Mouse (Mus musculus): ENCODE data around the gene Strip2. TPM values are rescaled to one million over a fixed set of nuclear protein-coding genes. Genes with fewer than 3 reads are reported as not detected.
A peak's percentile ranks its signal among the peaks of the same experiment; 100 is the strongest.

The Strip2 gene
- 10 to 100 TPM; 20.9 to 22.1 TPM for total RNA-seq (2021)

GRCm38 (mm10) chr6:29916530-29917382 is at the start of gene Strip2:
TSS of gene Strip2 (plus strand) at chr6:29917012.
- peak; percentile 78 to 90 for DNase-seq (ENCODE audit: extremely low spot score in 1 of 2, low spot score in 1 of 2)

GRCm38 (mm10) chr6:29868341-29868895 is 48.4 kb upstream of the Strip2 start:
- DNase-seq (ENCODE audit: extremely low spot score in 1 of 2, low spot score in 1 of 2) = no peak

GRCm38 (mm10) chr6:29873654-29874053 is 43.2 kb upstream of the Strip2 start:
- no peak for DNase-seq (ENCODE audit: extremely low spot score in 1 of 2, low spot score in 1 of 2)

- DNase-seq (ENCODE audit: extremely low spot score in 1 of 2, low spot score in 1 of 2) = no peak
These were observed 41.2 kb upstream of the Strip2 start for GRCm38 (mm10) chr6:29875576-29875975.

- DNase-seq (ENCODE audit: extremely low spot score in 1 of 2, low spot score in 1 of 2) = no peak
These were observed 40.0 kb upstream of the Strip2 start for GRCm38 (mm10) chr6:29876782-29877181.

GRCm38 (mm10) chr6:29879579-29879978 is 37.2 kb upstream of the Strip2 start:
- no peak for DNase-seq (ENCODE audit: extremely low spot score in 1 of 2, low spot score in 1 of 2)

GRCm38 (mm10) chr6:29880796-29881195 is 36.0 kb upstream of the Strip2 start:
- no peak for DNase-seq (ENCODE audit: extremely low spot score in 1 of 2, low spot score in 1 of 2)

GRCm38 (mm10) chr6:29881936-29882335 is 34.9 kb upstream of the Strip2 start:
- no peak for DNase-seq (ENCODE audit: extremely low spot score in 1 of 2, low spot score in 1 of 2)

GRCm38 (mm10) chr6:29882870-29883269 is 33.9 kb upstream of the Strip2 start:
- no peak for DNase-seq (ENCODE audit: extremely low spot score in 1 of 2, low spot score in 1 of 2)

- peak; percentile 16 to 22 for DNase-seq (ENCODE audit: extremely low spot score in 1 of 2, low spot score in 1 of 2)
These were observed 25.7 kb upstream of the Strip2 start for GRCm38 (mm10) chr6:29891151-29891550.

- no peak for DNase-seq (ENCODE audit: extremely low spot score in 1 of 2, low spot score in 1 of 2)
These were observed 19.8 kb upstream of the Strip2 start for GRCm38 (mm10) chr6:29896976-29897375.

GRCm38 (mm10) chr6:29901450-29901849 is 15.4 kb upstream of the Strip2 start:
- no peak for DNase-seq (ENCODE audit: extremely low spot score in 1 of 2, low spot score in 1 of 2)

GRCm38 (mm10) chr6:29902256-29902655 is 14.6 kb upstream of the Strip2 start:
- no peak for DNase-seq (ENCODE audit: extremely low spot score in 1 of 2, low spot score in 1 of 2)

- no peak for DNase-seq (ENCODE audit: extremely low spot score in 1 of 2, low spot score in 1 of 2)
These were observed 13.4 kb upstream of the Strip2 start for GRCm38 (mm10) chr6:29903343-29903914.

- no peak for DNase-seq (ENCODE audit: extremely low spot score in 1 of 2, low spot score in 1 of 2)
These were observed 12.5 kb upstream of the Strip2 start for GRCm38 (mm10) chr6:29904281-29904680.

- DNase-seq (ENCODE audit: extremely low spot score in 1 of 2, low spot score in 1 of 2) = no peak
These were observed 6.2 kb upstream of the Strip2 start for GRCm38 (mm10) chr6:29910631-29911030.

- no peak for DNase-seq (ENCODE audit: extremely low spot score in 1 of 2, low spot score in 1 of 2)
These were observed 3.1 kb upstream of the Strip2 start for GRCm38 (mm10) chr6:29913673-29914072.

- DNase-seq (ENCODE audit: extremely low spot score in 1 of 2, low spot score in 1 of 2) = no peak
These were observed 2.7 kb upstream of the Strip2 start for GRCm38 (mm10) chr6:29914136-29914535.

GRCm38 (mm10) chr6:29915836-29916235 is 976 bp upstream of the Strip2 start:
- no peak for DNase-seq (ENCODE audit: extremely low spot score in 1 of 2, low spot score in 1 of 2)

- DNase-seq (ENCODE audit: extremely low spot score in 1 of 2, low spot score in 1 of 2) = no peak
These were observed 540 bp downstream of the Strip2 start for GRCm38 (mm10) chr6:29917383-29917720.

- DNase-seq (ENCODE audit: extremely low spot score in 1 of 2, low spot score in 1 of 2) = no peak
These were observed 1.1 kb downstream of the Strip2 start for GRCm38 (mm10) chr6:29917947-29918346.

GRCm38 (mm10) chr6:29923501-29923900 is 6.7 kb downstream of the Strip2 start:
- no peak for DNase-seq (ENCODE audit: extremely low spot score in 1 of 2, low spot score in 1 of 2)
